Mouse (Mus musculus): ENCODE results near the gene Trim50. TPM values are rescaled to one million over a fixed set of nuclear protein-coding genes. Genes with fewer than 3 reads are reported as not detected.
"Not testable (repeated sequence)": the region's sequence is repeated elsewhere in the genome, so short reads cannot be mapped to it uniquely, and the experiment has no call there.

Gene Trim50
- not detected for total RNA-seq (2021)

- DNase-seq: no peak
Measured at GRCm38 (mm10) chr5:135352995-135353394, at the start of gene Trim50. Gene Trim50, plus strand, starts transcription at chr5:135353295.

GRCm38 (mm10) chr5:135306321-135306965 is 46.7 kb upstream of the Trim50 start:
- no peak for DNase-seq

GRCm38 (mm10) chr5:135316177-135316576 is 36.9 kb upstream of the Trim50 start:
- no peak for DNase-seq

GRCm38 (mm10) chr5:135319856-135320255 is 33.2 kb upstream of the Trim50 start:
- no peak for DNase-seq

GRCm38 (mm10) chr5:135322197-135322596 is 30.9 kb upstream of the Trim50 start:
- no peak for DNase-seq

GRCm38 (mm10) chr5:135326121-135326659 is 26.9 kb upstream of the Trim50 start:
- DNase-seq: no peak

- DNase-seq: no peak
Measured at GRCm38 (mm10) chr5:135329471-135329870, 23.6 kb upstream of the Trim50 start.

GRCm38 (mm10) chr5:135330201-135330600 is 22.9 kb upstream of the Trim50 start:
- no peak for DNase-seq

GRCm38 (mm10) chr5:135331161-135331560 is 21.9 kb upstream of the Trim50 start:
- no peak for DNase-seq

GRCm38 (mm10) chr5:135337575-135337974 is 15.5 kb upstream of the Trim50 start:
- DNase-seq: no peak

- DNase-seq: no peak
Measured at GRCm38 (mm10) chr5:135345989-135346388, 7.1 kb upstream of the Trim50 start.

GRCm38 (mm10) chr5:135346430-135346829 is 6.7 kb upstream of the Trim50 start:
- DNase-seq: no peak

GRCm38 (mm10) chr5:135347511-135348011 is 5.5 kb upstream of the Trim50 start:
- DNase-seq: no peak

- no peak for DNase-seq
Measured at GRCm38 (mm10) chr5:135349862-135350261, 3.2 kb upstream of the Trim50 start, which contains the start of gene Fkbp6. Gene Fkbp6, minus strand, starts transcription at chr5:135350044.

GRCm38 (mm10) chr5:135351606-135352005 is 1.5 kb upstream of the Trim50 start:
- DNase-seq: no peak

GRCm38 (mm10) chr5:135353564-135353963 is 469 bp downstream of the Trim50 start:
- no peak for DNase-seq

- DNase-seq: no peak
Measured at GRCm38 (mm10) chr5:135356090-135356489, 3.0 kb downstream of the Trim50 start.

- no peak for DNase-seq
Measured at GRCm38 (mm10) chr5:135357556-135357955, 4.5 kb downstream of the Trim50 start.

GRCm38 (mm10) chr5:135359772-135360171 is 6.7 kb downstream of the Trim50 start:
- DNase-seq: no peak

GRCm38 (mm10) chr5:135362572-135362971 is 9.5 kb downstream of the Trim50 start:
- no peak for DNase-seq

- no peak for DNase-seq
Measured at GRCm38 (mm10) chr5:135363540-135363939, 10.4 kb downstream of the Trim50 start.

- no peak for DNase-seq
Measured at GRCm38 (mm10) chr5:135367841-135368240, 14.7 kb downstream of the Trim50 start.

- no peak for DNase-seq
Measured at GRCm38 (mm10) chr5:135368312-135368711, 15.2 kb downstream of the Trim50 start.

GRCm38 (mm10) chr5:135369196-135369595 is 16.1 kb downstream of the Trim50 start:
- not testable (repeated sequence) for DNase-seq
